Mouse (Mus musculus): ENCODE data around the gene Gnaq. TPM values are rescaled to one million over a fixed set of nuclear protein-coding genes. Genes with fewer than 3 reads are reported as not detected.

Gnaq gene
- 13.1 TPM for total RNA-seq (2023)

GRCm38 (mm10) chr19:16132791-16132864 is at the start of gene Gnaq:
Gene Gnaq (plus strand): TSS chr19:16132831.

GRCm38 (mm10) chr19:16435531-16436231 is 303.1 kb downstream of the Gnaq start, which contains the start of gene Gna14:
Gene Gna14 (plus strand): TSS chr19:16435762.

Other genes starting within 250 kb of the Gnaq start
- 22.7 TPM for gene Psat1, start 185.5 kb upstream of the Gnaq start, total RNA-seq (2023)
- 6.2 TPM for gene Cep78, start 147.8 kb upstream of the Gnaq start, total RNA-seq (2023)

Data from CD4-positive naive resting alpha-beta T cell, adult 76 days (primary cell).